Mouse (Mus musculus): ENCODE results near the gene Fam219a.

Fam219a gene

GRCm38 (mm10) chr4:41553116-41553515 is 16.2 kb downstream of the Fam219a start:
- DNase-seq (ENCODE audit: low spot score): no peak

- DNase-seq (ENCODE audit: low spot score): peak; percentile 73
These were observed 16.8 kb downstream of the Fam219a start for GRCm38 (mm10) chr4:41552529-41552928.

GRCm38 (mm10) chr4:41547086-41547485 is 22.3 kb downstream of the Fam219a start:
- DNase-seq (ENCODE audit: low spot score): no peak

GRCm38 (mm10) chr4:41545985-41546384 is 23.4 kb downstream of the Fam219a start:
- DNase-seq (ENCODE audit: low spot score): no peak

GRCm38 (mm10) chr4:41542136-41542535 is 27.2 kb downstream of the Fam219a start:
- no peak for DNase-seq (ENCODE audit: low spot score)

GRCm38 (mm10) chr4:41534866-41535265 is 34.5 kb downstream of the Fam219a start:
- DNase-seq (ENCODE audit: low spot score): no peak

- no peak for DNase-seq (ENCODE audit: low spot score)
These were observed 36.9 kb downstream of the Fam219a start for GRCm38 (mm10) chr4:41532420-41532819.

GRCm38 (mm10) chr4:41527996-41528395 is 41.3 kb downstream of the Fam219a start:
- DNase-seq (ENCODE audit: low spot score): no peak

GRCm38 (mm10) chr4:41527076-41527475 is 42.3 kb downstream of the Fam219a start:
- no peak for DNase-seq (ENCODE audit: low spot score)

GRCm38 (mm10) chr4:41526553-41526952 is 42.8 kb downstream of the Fam219a start:
- no peak for DNase-seq (ENCODE audit: low spot score)

- no peak for DNase-seq (ENCODE audit: low spot score)
These were observed 44.5 kb downstream of the Fam219a start for GRCm38 (mm10) chr4:41524829-41525228.

GRCm38 (mm10) chr4:41523839-41524238 is 45.5 kb downstream of the Fam219a start:
- no peak for DNase-seq (ENCODE audit: low spot score)

GRCm38 (mm10) chr4:41522788-41523187 is 46.5 kb downstream of the Fam219a start:
- no peak for DNase-seq (ENCODE audit: low spot score)

GRCm38 (mm10) chr4:41522136-41522535 is 47.2 kb downstream of the Fam219a start:
- DNase-seq (ENCODE audit: low spot score): no peak

- no peak for DNase-seq (ENCODE audit: low spot score)
These were observed 48.7 kb downstream of the Fam219a start for GRCm38 (mm10) chr4:41520641-41521040.

GRCm38 (mm10) chr4:41519195-41519594 is 50.1 kb downstream of the Fam219a start:
- DNase-seq (ENCODE audit: low spot score): no peak

- DNase-seq (ENCODE audit: low spot score): no peak
These were observed 51.0 kb downstream of the Fam219a start for GRCm38 (mm10) chr4:41518349-41518748.

GRCm38 (mm10) chr4:41517233-41517632 is 52.1 kb downstream of the Fam219a start, which contains the start of gene 1110017D15Rik:
TSS of gene 1110017D15Rik (minus strand) at chr4:41517333.
- DNase-seq (ENCODE audit: low spot score): no peak

- no peak for DNase-seq (ENCODE audit: low spot score)
These were observed 55.6 kb downstream of the Fam219a start for GRCm38 (mm10) chr4:41513714-41514113.

GRCm38 (mm10) chr4:41513309-41513708 is 56.0 kb downstream of the Fam219a start:
- DNase-seq (ENCODE audit: low spot score): no peak

- no peak for DNase-seq (ENCODE audit: low spot score)
These were observed 61.3 kb downstream of the Fam219a start for GRCm38 (mm10) chr4:41507998-41508397.

- DNase-seq (ENCODE audit: low spot score): no peak
These were observed 61.9 kb downstream of the Fam219a start for GRCm38 (mm10) chr4:41507326-41507924.

- DNase-seq (ENCODE audit: low spot score): peak; percentile 70
These were observed 62.4 kb downstream of the Fam219a start for GRCm38 (mm10) chr4:41506906-41507305.

- no peak for DNase-seq (ENCODE audit: low spot score)
These were observed 63.2 kb downstream of the Fam219a start for GRCm38 (mm10) chr4:41506156-41506555.
